Mouse (Mus musculus) fat pad, adult 2 months (tissue): ENCODE results near the gene Mmp10.

ENCODE experiments used
- DNase-seq: peaks from one replicate; pipeline ENCODE4 v3.0.0-alpha.2; 2011; ENCODE audit warnings: low read depth, low spot score; ENCODE audit errors: extremely low read depth

The Mmp10 gene

DNA sequence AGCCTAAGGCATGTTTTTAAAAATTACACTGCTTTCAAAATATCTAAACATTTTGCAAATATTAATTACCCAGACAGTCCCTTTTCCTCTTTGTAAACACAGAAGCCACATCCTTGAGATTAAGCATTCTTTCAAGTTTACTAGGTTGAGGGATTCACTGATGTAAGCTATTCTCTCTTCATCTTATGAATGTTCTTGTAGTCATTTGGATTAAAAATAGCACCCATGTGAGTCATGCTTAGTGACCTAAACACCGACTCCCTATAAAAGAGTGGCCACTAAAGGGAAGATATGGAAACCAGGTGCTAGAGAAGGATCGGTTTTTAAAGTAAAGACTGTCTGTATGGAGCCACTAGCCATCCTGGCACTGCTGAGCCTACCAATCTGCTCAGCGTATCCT lies at the start of gene Mmp10:
Gene Mmp10, plus strand, starts transcription at position 302 of the 400 bp plus-strand sequence.
- no peak for DNase-seq

- no peak for DNase-seq
These were observed 48.9 kb upstream of the Mmp10 start for GRCm38 (mm10) chr9:7453302-7453701.

- no peak for DNase-seq
These were observed 31.9 kb upstream of the Mmp10 start for GRCm38 (mm10) chr9:7470262-7470661.

GRCm38 (mm10) chr9:7483684-7484394 lies 18.3 kb upstream of the Mmp10 start:
- DNase-seq: no peak

DNA sequence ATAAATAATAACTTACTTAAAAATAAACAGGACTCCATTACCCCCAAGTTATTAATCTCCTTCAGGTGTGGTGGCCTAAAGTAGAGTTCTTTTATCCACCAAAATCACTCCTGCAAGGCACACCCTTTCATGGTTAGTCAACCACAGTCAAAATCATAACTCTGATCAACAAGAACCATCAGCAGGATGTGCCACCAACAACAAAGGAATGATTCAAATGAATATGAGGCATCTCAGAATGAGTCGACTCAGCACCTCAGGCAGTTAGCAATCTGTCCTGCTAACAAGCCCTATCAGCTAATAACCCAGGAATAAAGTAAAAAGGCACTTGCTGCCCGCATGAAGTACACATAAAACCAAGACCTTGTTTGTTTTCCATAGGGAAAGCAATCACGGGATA lies 1.0 kb upstream of the Mmp10 start:
- DNase-seq: no peak

- no peak for DNase-seq
These were observed 5.2 kb downstream of the Mmp10 start for GRCm38 (mm10) chr9:7507321-7507876.

DNA sequence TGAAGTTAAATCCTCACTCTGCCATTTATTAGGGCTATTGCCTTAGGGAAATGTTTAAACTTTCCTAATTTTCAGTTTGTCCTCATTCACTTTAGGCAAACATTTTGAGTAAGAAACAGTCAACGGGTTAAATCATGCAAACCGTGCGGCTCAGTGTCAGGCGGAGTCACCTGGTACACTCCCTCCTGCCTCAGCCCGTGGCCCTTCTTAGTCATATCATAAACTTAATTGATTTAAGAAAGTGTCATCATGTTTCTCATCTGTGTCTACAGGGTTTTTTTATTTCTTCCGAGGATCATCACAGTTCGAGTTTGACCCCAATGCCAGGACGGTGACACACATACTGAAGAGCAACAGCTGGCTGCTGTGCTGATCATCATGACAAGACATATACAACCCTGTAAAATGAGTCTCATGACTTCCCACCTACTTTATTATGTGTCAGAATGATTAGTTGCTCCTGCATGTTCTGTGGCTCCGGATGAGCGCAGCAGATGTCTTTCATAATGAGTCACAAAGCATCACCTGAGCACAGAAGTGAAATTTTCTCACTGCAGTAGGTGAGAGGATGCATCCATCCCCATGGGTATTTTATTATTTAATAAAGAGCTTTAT lies 7.6 kb downstream of the Mmp10 start:
- DNase-seq: no peak

DNA sequence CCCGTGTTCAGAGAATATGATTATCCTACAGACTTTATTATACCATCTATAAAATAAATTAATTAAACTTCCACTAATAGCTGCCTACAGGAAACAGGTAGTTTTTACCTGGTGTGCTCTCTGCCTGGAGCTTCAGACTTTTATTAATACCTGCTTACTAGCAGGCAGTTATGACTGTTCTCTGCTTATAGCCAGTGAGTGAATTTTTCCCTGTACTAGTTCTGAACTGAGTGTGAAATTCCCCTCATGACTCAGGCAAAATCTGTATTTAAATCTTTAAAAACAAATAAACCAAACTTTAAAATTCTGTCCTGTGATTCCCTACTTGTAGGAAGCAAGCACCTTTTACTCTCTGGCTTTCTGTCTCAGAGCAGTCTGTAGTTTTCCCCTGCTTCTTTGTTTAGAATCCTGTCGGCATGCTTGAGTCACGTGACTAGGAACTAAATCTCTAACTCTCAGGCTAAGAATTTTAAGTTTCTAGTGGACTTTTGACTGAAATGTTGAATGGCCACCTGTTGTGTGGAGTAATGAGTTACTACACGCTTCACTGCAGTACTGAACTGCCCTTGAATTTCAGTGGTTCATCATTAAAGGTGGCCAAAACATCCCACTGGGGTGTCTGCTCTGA lies 15.9 kb downstream of the Mmp10 start:
- DNase-seq: no peak

- DNase-seq: no peak
These were observed 24.2 kb downstream of the Mmp10 start for GRCm38 (mm10) chr9:7526255-7526940.

DNA sequence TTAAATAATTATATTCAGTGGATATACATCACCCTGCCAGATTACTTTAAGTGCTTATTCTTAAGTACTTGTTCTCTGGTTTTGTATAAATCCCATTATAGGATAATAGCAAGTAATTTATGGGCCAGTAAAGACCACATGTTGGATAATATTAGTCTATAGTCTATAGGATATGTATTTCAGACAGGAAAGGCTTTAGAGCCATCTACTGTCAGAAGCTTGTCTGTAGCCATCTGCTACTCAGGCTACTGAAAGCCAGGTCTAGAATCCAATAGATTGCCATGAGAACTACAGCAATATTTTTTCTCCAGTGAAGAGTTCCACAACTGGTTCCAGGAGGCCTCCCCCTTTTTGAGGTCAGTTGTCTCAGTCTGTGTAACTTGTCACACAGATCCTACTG lies 40.6 kb downstream of the Mmp10 start:
- DNase-seq: no peak

- no peak for DNase-seq
These were observed 42.8 kb downstream of the Mmp10 start for GRCm38 (mm10) chr9:7544923-7545457.

DNA sequence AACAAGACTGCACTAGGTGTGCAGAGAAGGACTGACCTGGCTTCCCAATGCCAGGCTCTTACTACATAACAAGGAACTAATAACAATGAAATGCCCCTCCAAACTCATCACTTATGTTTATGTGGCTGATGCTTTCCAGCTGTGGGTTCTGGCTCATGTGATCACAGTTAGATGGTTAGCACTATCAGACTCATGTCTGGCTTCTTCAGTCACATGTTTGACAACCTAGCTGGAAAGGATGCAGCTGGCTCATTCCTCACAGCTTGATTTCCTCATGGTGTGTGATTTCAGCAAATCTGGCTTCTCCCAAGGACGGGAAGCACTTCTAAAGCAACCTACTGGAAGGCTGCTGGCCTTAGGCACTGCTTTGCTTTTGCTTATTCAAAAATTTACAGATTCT lies 43.3 kb downstream of the Mmp10 start:
- no peak for DNase-seq

- DNase-seq: no peak
These were observed 43.8 kb downstream of the Mmp10 start for GRCm38 (mm10) chr9:7545920-7546319.

GRCm38 (mm10) chr9:7551943-7552342 lies 49.8 kb downstream of the Mmp10 start:
- DNase-seq: no peak

- no peak for DNase-seq
These were observed 51.4 kb downstream of the Mmp10 start for GRCm38 (mm10) chr9:7553536-7553935.

GRCm38 (mm10) chr9:7554382-7554781 lies 52.2 kb downstream of the Mmp10 start:
- no peak for DNase-seq

GRCm38 (mm10) chr9:7558221-7559017 lies 56.3 kb downstream of the Mmp10 start, which contains the start of gene Mmp8:
Gene Mmp8, plus strand, starts transcription at chr9:7558456.
- DNase-seq: no peak
